Mouse (Mus musculus) ES-CJ7 (cell line): ENCODE results near the gene Stra6l.
A peak's percentile ranks its signal among the peaks of the same experiment; 100 is the strongest.

Source experiments
- DNase-seq: peaks from one replicate; pipeline ENCODE4 v3.0.0; 2011; ENCODE audit warnings: low read depth, low spot score

Gene Stra6l

GRCm38 (mm10) chr4:45844355-45844754, 4.1 kb upstream of the Stra6l start:
- DNase-seq, result peak; percentile 81

GRCm38 (mm10) chr4:45846263-45846662, 2.2 kb upstream of the Stra6l start:
- no peak for DNase-seq

GRCm38 (mm10) chr4:45848825-45849156, 327 bp downstream of the Stra6l start:
- DNase-seq, result no peak

DNA sequence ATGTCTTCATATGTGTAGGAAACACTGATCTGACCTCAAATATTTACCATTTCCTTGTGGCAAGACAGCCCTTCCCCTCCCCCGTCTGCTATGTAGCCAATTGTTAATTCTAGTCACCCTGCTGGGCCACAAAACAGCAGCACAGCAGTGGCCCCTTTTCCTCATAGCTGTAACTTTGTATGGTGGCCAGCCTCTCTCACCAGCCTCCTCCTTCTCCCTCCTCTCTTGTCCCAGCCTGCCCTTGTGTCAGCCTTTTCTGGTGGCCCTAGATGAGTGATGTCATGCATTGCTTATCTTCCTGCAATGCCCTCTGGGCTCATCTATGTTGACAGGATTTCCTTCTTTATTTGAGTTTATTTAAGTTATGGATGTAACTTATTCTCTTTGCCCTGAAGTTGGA, 955 bp downstream of the Stra6l start:
- no peak for DNase-seq

- DNase-seq, result no peak
Measured at GRCm38 (mm10) chr4:45851640-45852051, 3.2 kb downstream of the Stra6l start.

GRCm38 (mm10) chr4:45853496-45854246, 5.2 kb downstream of the Stra6l start:
- no peak for DNase-seq

DNA sequence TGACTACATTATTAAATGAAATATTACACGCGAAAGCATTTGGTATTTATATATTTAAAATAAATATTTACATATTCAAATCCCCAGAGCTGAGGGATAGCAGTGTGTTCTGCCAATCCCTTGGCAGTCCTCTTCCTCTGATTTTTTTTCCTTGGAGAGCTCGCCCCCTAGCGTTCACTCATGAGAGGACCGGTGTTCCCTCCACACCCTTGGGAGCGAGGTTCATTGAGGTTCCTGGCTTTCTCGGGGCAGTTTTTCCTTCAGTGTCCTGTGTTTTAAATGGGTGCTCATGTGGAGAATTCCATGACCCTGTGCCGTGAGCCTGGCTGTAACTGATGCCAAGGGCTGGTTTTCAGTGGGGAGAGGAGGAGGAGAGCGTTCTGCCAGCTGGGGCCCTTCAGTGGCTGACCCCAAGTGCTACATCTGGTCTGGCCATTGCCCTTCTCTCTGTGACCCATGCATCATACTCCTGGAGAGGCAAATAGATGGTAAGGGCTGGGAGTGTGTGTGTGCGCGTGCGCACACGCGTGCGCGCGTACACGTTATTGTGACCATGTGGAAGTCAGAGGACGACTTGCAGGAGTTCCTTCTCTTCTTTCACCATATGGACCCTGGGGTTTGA, 7.5 kb downstream of the Stra6l start:
- peak; percentile 64 for DNase-seq

DNA sequence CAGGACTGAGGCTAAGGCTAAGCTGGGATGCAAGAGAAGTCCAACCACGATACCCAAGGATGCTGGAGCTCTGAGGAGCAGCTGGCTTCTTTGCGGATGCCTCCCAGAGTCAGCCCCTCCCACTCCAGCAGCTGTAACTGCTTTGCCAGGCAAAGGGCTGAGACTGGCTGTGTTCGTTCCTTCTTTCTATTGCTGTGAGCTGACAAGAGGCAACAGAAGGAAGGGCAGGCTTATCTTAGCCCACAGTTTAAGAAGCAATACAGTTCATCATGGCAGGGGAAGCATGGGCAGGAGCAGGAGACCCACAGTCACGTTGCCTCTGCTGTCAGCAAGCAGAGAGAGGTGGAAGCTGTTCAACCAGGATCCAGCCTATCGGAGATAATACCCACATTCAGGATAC, 12.7 kb downstream of the Stra6l start:
- DNase-seq, result no peak

DNA sequence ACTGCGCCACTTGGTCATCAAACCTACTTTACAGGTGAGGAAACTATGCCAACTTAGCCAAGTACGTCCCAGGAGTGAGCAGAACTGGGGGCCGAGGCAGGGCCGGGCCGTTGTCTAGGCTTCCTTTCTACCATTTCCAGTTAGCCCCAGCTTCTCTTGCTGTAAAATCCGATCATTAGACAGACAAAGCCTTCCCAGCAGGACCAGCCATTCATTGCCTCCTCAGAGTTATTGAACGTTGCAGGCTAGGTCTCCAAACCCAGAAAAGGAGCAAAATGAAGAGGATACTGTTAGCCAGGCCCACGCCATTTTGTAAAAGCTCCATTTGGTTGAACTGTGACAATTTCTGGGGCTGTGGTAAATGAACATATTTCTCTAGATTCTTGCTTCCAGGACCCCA, 19.0 kb downstream of the Stra6l start:
- peak; percentile 41 for DNase-seq

DNA sequence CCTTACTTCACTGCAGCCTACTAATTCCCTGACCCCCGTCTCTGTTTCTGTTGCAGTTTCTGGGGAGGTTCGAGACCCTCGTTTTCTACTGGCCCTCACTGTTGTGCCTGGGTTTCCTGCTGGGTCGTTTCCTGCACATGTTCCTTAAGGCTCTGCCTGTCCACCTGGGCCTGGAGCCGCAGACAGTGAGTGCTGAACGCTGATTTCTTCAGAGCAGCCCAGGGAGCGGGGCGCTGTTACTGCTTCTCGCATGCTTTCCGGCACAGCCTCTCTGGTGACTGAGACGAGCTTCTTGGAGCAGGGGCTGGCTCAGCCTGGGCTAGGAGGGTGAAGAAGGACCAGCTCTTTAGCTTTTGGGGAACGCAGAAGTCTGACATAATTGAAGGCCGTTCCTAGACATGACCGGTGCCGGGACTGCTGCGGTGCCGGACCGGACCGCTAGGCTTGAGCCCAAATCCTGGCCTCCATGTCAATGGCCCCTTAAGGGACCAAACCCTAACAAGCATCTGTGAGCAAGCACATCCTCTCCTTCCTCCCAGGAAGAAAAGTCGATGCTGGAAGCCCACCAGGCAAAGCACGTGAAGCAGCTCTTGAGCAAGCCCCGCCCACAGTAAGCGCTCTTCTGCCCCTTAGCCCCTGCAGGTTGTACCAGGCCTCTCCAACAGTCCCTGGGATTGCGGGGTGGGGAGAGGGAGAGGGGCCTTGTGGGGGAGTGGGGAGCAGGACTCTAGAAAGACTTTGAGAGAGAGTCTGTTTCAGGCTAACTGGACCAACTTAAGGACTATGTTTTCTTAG, 20.8 kb downstream of the Stra6l start:
- DNase-seq, result peak; percentile 45

GRCm38 (mm10) chr4:45872147-45872546, 23.7 kb downstream of the Stra6l start:
- DNase-seq, result no peak

GRCm38 (mm10) chr4:45878929-45879328, 30.5 kb downstream of the Stra6l start:
- peak; percentile 71 for DNase-seq

GRCm38 (mm10) chr4:45882521-45882920, 34.1 kb downstream of the Stra6l start:
- no peak for DNase-seq

- no peak for DNase-seq
Measured at GRCm38 (mm10) chr4:45883250-45883649, 34.8 kb downstream of the Stra6l start.

- DNase-seq, result peak; percentile 30
Measured at GRCm38 (mm10) chr4:45889487-45889886, 41.0 kb downstream of the Stra6l start.

GRCm38 (mm10) chr4:45890066-45890761, 41.8 kb downstream of the Stra6l start, which contains the start of gene Ccdc180:
Ccdc180 (plus strand) TSS chr4:45890303.
- peak; percentile 80 for DNase-seq

GRCm38 (mm10) chr4:45896425-45897081, 48.1 kb downstream of the Stra6l start:
- DNase-seq, result peak; percentile 53

DNA sequence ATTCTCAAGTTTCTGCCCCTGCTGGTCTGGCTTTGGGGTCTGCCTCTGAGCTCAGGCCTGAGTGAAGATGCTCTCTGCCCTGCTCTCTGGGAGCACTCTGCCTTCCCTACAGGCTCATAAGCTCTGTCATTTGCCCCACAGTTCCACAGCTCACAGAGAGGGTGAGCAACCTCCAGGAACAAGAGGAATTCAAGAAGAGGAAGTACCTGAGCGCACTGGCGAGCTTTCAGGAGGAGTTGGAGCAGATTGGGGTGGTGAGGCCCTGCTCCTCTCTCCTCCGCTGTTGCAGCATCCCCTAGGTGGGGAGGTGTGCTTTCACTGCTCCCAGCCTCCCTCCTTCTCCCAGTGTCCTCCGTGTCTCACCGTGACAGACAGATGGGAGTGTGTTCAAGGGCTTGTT, 49.9 kb downstream of the Stra6l start:
- DNase-seq, result no peak

DNA sequence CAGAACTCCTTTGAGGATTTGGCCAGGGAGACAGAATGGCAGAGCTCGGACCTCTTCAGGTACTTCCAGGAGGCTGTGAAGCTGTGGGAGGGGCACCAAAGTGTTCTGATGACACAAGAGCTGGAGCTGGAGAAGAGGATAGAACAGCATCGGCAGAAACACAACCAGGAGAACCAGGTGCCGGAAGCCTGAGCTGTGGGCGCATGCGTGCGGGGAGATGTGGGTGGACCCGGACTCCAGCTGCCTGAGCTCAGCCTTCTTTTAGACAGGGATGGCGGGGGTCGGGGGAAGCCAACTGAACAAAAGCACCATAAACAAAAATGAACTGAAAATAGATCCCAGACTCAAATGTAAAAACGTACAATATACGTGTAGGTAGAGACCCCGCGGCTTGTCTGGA, 60.8 kb downstream of the Stra6l start:
- DNase-seq, result no peak

- no peak for DNase-seq
Measured at GRCm38 (mm10) chr4:45909924-45910323, 61.5 kb downstream of the Stra6l start.

DNA sequence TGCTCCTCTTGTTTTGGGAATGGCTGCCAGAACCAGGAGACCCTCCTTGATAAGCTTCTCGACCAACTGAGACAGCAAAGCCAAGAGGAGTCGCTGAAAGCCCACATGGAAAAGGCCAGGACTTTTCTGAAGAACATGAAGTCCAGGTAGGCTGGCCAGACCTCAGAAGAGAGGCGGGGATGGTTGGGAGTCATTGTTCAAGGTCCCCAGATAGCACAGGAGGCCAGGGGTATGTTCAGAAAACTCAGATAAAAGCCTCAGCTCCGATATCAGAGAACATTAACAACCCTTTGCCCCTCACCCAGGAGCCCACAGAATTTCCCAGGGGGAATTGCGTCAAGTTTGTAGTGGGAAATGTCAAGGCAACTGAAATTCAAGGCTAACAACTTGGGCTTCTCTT, 62.8 kb downstream of the Stra6l start:
- DNase-seq, result no peak
